ENCODE assay signal across 8 mouse cellular contexts in genomic region chr13:45455108-45455861, GRCm38 (mm10). TPM values are rescaled to one million over a fixed set of nuclear protein-coding genes. Genes with fewer than 3 reads are reported as not detected.
DNase-seq lines count a peak whose midpoint lies in the region; ATAC-seq and TF ChIP-seq lines count a peak whose summit lies in the region.

No protein-coding gene starts in this region.

- TF ChIP-seq POLR2A in bone marrow macrophage, adult 2 months (IDR thresholded peaks at IDR 0.05; ENCODE audit: borderline replicate concordance, low read depth, low read length) = no peak

- peak overlapping the region; percentile 19; the same call in 1 of the 2 replicates for H3K9ac ChIP-seq in heart, embryonic 14.5 days (ENCODE audit: low read length)
- H3K9ac ChIP-seq in kidney, postnatal 0 days (ENCODE audit: low read depth, low read length) = no peak overlapping the region

- peak overlapping the region; percentile 56 for H3K4me2 ChIP-seq in heart, embryonic 14.5 days (ENCODE audit: low read length)
- peak overlapping the region; percentile 21; the same call in 1 of the 2 replicates for H3K4me2 ChIP-seq in kidney, postnatal 0 days (ENCODE audit: low read length)

- H3K27ac ChIP-seq in bone marrow macrophage, adult 2 months (ENCODE audit: insufficient read depth, low read depth, low read length) = peak overlapping the region; percentile 91
- H3K27ac ChIP-seq in heart, embryonic 14.5 days (replicated peaks in 1 of 2; ENCODE audit: control insufficient read depth in 1 of 2, insufficient read depth in 1 of 2, low read depth in 2 of 2, low read length in 2 of 2) = peak overlapping the region; percentile 2 to 76
- peak overlapping the region; percentile 78 for H3K27ac ChIP-seq in kidney, postnatal 0 days

- H3K4me1 ChIP-seq in bone marrow macrophage, adult 2 months (ENCODE audit: control insufficient read depth, insufficient read depth, low read length) = peaks cover 37% of the 10 kb centered on the region
- peaks cover 10 to 22% of the 10 kb centered on the region in 2 experiments for H3K4me1 ChIP-seq in heart, embryonic 14.5 days (ENCODE audit: control insufficient read depth in 2 of 2, insufficient read depth in 2 of 2, low read length in 2 of 2)
- peaks cover 36% of the 10 kb centered on the region for H3K4me1 ChIP-seq in kidney, postnatal 0 days (replicated peaks; ENCODE audit: insufficient read depth, low read length)
- peaks cover 62% of the 10 kb centered on the region for H3K4me1 ChIP-seq in megakaryocyte, embryonic 14.5 days

- no peak for ATAC-seq in heart, embryonic 14.5 days (ENCODE audit: insufficient number of reproducible peaks, insufficient read depth, low FRiP score, low read depth)
- peak; percentile 59; the same call in 1 of the 2 replicates for ATAC-seq in kidney, postnatal 0 days (replicated peaks; ENCODE audit: low FRiP score, low read depth)

- DNase-seq in gastrocnemius, postnatal 14 days = peak; percentile 23
- DNase-seq in gastrocnemius, adult 8-10 months (ENCODE audit: low spot score in 2 of 2) = no peak
- DNase-seq in kidney, postnatal 0 days (ENCODE audit: low spot score) = peak; percentile 90
- peak; percentile 25 to 36 for DNase-seq in thymus, postnatal 36 days
- DNase-seq in cerebellum, postnatal 4 days (ENCODE audit: low spot score in 2 of 2) = no peak

- intact Hi-C loops in gastrocnemius, postnatal 14 days (cut with DNase I; ENCODE audit: low total_unique reads) = no loop called here

- no peak for TF ChIP-seq CTCF in bone marrow macrophage, adult 2 months (IDR thresholded peaks at IDR 0.05; ENCODE audit: low read depth, low read length)
- no peak for TF ChIP-seq CTCF in kidney, postnatal 0 days (IDR thresholded peaks at IDR 0.05; ENCODE audit: low read depth)

- H3K27me3 ChIP-seq in heart, embryonic 14.5 days (ENCODE audit: control insufficient read depth, insufficient read depth, low read length) = no peaks in the 10 kb centered on the region
- H3K27me3 ChIP-seq in kidney, postnatal 0 days (ENCODE audit: insufficient read depth, low read length) = no peaks in the 10 kb centered on the region
- H3K27me3 ChIP-seq in megakaryocyte, embryonic 14.5 days (replicated peaks) = no peaks in the 10 kb centered on the region

- no peaks in the 10 kb centered on the region for H3K9me3 ChIP-seq in heart, embryonic 14.5 days (ENCODE audit: control insufficient read depth, low read length)
- no peaks in the 10 kb centered on the region for H3K9me3 ChIP-seq in kidney, postnatal 0 days (replicated peaks; ENCODE audit: low read length)
- peaks cover 6% of the 10 kb centered on the region for H3K9me3 ChIP-seq in megakaryocyte, embryonic 14.5 days

- 8% methylated on average over 15 of the region's 15 CpGs for WGBS in heart, embryonic 14.5 days
- WGBS in kidney, postnatal 0 days = 8% methylated on average over 15 of the region's 15 CpGs

- H3K36me3 ChIP-seq in heart, embryonic 14.5 days (ENCODE audit: control insufficient read depth, insufficient read depth, low read length) = no peaks in the 10 kb centered on the region
- H3K36me3 ChIP-seq in kidney, postnatal 0 days (ENCODE audit: insufficient read depth, low read length) = no peaks in the 10 kb centered on the region
- H3K36me3 ChIP-seq in megakaryocyte, embryonic 14.5 days (replicated peaks; ENCODE audit: low read length) = peaks cover 11% of the 10 kb centered on the region

- peak overlapping the region; percentile 28 for H3K4me3 ChIP-seq in bone marrow macrophage, adult 2 months (ENCODE audit: insufficient read depth, low read length)
- H3K4me3 ChIP-seq in heart, embryonic 14.5 days (ENCODE audit: control insufficient read depth in 1 of 2, insufficient read depth in 1 of 2, low read depth in 1 of 2, low read length in 2 of 2) = no peak overlapping the region
- H3K4me3 ChIP-seq in kidney, postnatal 0 days (replicated peaks; ENCODE audit: low read depth, low read length) = no peak overlapping the region
- peak overlapping the region; percentile 89 for H3K4me3 ChIP-seq in megakaryocyte, embryonic 14.5 days (replicated peaks)

RNA-seq across cellular contexts. Expression of gene Gmpr, which starts 52.0 kb away (rescaled TPM):
- total RNA-seq in gastrocnemius, postnatal 14 days (2021) = 100 to 1,000 TPM; 135 to 147 TPM
- 100 to 1,000 TPM; 171 to 206 (median 197) TPM for total RNA-seq in gastrocnemius, adult 8-10 months (2022)
- 5.5 and 5.7 TPM in 2 replicates for polyA plus RNA-seq in bone marrow macrophage, adult 2 months (2012; ENCODE audit: insufficient read depth, insufficient read length, missing spikeins)
- 202 and 210 TPM in 2 replicates for polyA plus RNA-seq in heart, embryonic 14.5 days (2014; fragmentation: Nextera tagmentation; extraction: Ambion mirVana)
- polyA plus RNA-seq in kidney, postnatal 0 days (2015; fragmentation: Nextera tagmentation; extraction: Ambion mirVana) = 72.5 and 79.0 TPM in 2 replicates
- 140 and 296 TPM in 2 replicates for polyA plus RNA-seq in megakaryocyte, embryonic 14.5 days (2012; ENCODE audit: insufficient read depth, low replicate concordance)

Comparison
In these comparisons a context has a peak if more than half of its experiments do, and no peak if none do; other contexts are left out.
1. DNase-seq: peak in gastrocnemius, postnatal 14 days (single experiment), kidney, postnatal 0 days (single experiment) and thymus, postnatal 36 days (2 of 2); none in gastrocnemius, adult 8-10 months (0 of 2) and cerebellum, postnatal 4 days (0 of 2).
2. H3K27ac ChIP-seq: peak in every context shown above with its lines; median percentile 91 in bone marrow macrophage, adult 2 months; 78 in kidney, postnatal 0 days; 39 in heart, embryonic 14.5 days.
3. H3K4me3 ChIP-seq: peak in bone marrow macrophage, adult 2 months (single experiment) and megakaryocyte, embryonic 14.5 days (single experiment); none in heart, embryonic 14.5 days (0 of 2) and kidney, postnatal 0 days (single experiment).
4. RNA of gene Gmpr, which starts 52.0 kb away (polyA plus RNA-seq): 140 to 296 TPM in megakaryocyte, embryonic 14.5 days, 202 to 210 TPM in heart, embryonic 14.5 days and 72.5 to 79.0 TPM in kidney, postnatal 0 days; 5.5 to 5.7 TPM in bone marrow macrophage, adult 2 months; every median in the first group is over 10 times any median in the second.